Mouse (Mus musculus): Measurements from ENCODE around the gene Abr.

Abr gene

DNA sequence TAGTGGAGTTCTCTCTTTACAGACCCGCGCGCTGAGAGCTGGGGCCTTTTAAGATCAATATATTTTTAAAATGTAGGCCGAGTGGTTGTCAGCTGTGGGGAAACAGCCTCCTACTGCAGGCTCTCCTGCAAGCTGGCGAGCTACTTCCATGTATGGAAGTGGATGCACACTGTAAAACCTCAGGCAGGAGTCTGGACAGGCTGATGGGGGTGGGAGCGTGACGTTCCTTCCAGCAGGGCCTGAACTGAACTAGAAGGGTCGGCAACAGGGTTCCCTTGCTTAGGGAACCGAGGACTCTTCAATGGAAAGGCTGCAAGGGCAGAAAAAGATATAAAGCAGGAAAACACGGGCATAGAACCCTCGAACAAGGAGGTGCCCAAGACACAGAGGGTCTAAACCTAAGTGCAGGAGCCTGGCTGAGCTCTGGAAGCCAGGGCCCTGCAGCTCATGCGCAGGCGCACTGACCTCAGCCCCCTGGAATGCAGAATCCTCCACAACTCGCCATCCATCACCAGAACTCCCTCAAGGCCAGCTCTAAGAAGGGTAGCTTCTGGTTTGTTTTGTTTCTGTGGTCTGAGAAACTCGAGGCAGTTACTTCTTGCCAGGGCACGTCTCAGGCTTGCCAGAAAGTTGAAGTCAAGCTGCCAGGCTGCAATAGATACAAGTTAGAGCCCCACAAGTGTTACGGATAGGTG is 247.5 kb downstream of the Abr start:
- peak; percentile 85 for DNase-seq (ENCODE audit: low read depth, low spot score)

DNA sequence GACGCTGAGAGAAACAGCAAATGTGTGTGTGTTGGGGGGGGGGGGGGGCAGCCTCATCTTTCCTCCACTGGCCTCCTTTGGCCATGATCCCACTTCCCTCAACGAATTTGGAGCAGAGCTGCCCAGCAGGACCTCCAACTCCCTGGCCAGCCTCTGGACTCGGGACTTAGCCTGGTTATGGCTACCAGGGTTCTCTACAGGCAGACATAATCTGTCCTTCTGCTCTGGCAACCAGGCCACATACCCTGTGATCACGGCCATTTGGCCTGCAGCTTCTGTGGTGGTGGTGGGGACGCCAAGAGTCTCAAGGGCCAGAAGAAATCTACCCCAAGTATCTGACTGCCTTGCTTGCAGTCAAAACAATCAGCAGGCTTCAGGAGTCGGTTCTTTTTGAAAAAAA is 249.6 kb downstream of the Abr start:
- DNase-seq (ENCODE audit: low read depth, low spot score), result no peak

DNA sequence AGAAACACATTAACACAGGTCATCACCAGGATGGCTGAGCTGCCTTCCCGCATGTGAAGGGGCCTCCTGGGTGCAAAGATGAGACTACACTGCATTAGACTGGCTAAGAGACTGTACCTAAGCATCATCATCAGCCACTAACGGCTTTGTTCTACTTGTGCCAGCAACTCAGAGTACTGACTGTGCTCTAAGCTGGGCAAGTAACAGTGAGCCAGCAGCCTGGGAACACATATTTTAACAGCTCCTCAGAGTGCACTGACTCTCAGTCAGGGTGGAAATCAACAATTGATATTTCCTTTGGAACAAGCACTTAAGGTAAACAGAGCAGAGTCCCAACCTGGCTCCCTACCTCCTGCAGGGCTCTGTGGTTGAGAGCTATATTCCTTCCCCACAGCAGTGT is 250.0 kb downstream of the Abr start:
- no peak for DNase-seq (ENCODE audit: low read depth, low spot score)

DNA sequence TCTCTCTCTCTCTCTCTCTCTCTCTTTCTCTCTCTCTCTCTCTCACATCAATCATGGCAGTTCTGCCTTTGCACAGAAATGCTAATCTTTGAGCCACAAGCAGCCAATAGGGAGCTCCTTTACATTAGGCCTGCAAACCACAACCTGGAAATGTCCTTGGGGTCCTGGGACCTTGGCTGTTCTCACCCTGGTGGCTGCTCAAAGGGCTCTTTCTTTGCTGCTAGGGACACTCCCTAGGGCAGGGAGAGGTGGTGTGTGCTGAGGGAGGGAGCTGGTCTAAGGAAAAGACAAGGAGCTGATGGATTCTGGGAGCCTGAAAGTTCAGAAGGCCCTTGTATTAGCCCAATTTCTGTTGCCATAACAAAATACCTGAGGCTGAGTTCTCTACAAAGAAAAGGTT is 251.6 kb downstream of the Abr start:
- DNase-seq (ENCODE audit: low read depth, low spot score), result no peak

All from forelimb bud, embryonic 11.5 days (tissue).